Mouse (Mus musculus) forebrain, embryonic 13.5 days (tissue): Measurements from ENCODE around the gene Tcp11l1. TPM values are rescaled to one million over a fixed set of nuclear protein-coding genes. Genes with fewer than 3 reads are reported as not detected.

Experiments used
- ATAC-seq: fragments of 200-750 bp; cut with Nextera tagmentation; 2 replicates; pipeline ENCODE4 v1.8.0; 2017
- H3K27ac ChIP-seq: fragments of 300-500 bp; sonication (generic); 2 replicates; pipeline ENCODE4 v1.5.1; 2015; ENCODE audit warnings: inconsistent platforms, mild to moderate bottlenecking, moderate library complexity
- H3K27me3 ChIP-seq: fragments of 300-500 bp; sonication (generic); 2 replicates; pipeline ENCODE4 v1.6.1; 2015; ENCODE audit warnings: mild to moderate bottlenecking, inconsistent platforms
- H3K36me3 ChIP-seq: fragments of 300-500 bp; sonication (generic); 2 replicates; pipeline ENCODE4 v1.6.1; 2015; ENCODE audit warnings: mild to moderate bottlenecking, inconsistent platforms; ENCODE audit not compliant: poor library complexity, severe bottlenecking
- H3K4me1 ChIP-seq: fragments of 300-500 bp; sonication (generic); 2 replicates; pipeline ENCODE4 v1.6.1; 2015; ENCODE audit warnings: inconsistent platforms
- H3K4me2 ChIP-seq: fragments of 300-500 bp; sonication (generic); 2 replicates; pipeline ENCODE4 v1.6.1; 2015; ENCODE audit warnings: inconsistent platforms, mild to moderate bottlenecking, moderate library complexity
- H3K4me3 ChIP-seq: fragments of 300-500 bp; sonication (generic); 2 replicates; pipeline ENCODE4 v1.5.1; 2015; ENCODE audit warnings: mild to moderate bottlenecking, inconsistent platforms
- H3K9ac ChIP-seq: fragments of 300-500 bp; sonication (generic); 2 replicates; pipeline ENCODE4 v1.6.1; 2015; ENCODE audit warnings: mild to moderate bottlenecking, inconsistent platforms
- H3K9me3 ChIP-seq: fragments of 300-500 bp; sonication (generic); replicated peaks from 2 replicates; pipeline ENCODE4 v1.6.1; 2016; ENCODE audit warnings: inconsistent platforms
- WGBS: fragments of 180-500 bp; shearing (Covaris S2); methylation state at CpG from one replicate; pipeline ENCODE4 v1.1.7; 2015; 5-methylcytosine and 5-hydroxymethylcytosine counted together
- polyA plus RNA-seq: library from polyadenylated mRNA; unstranded; fragments of >200 nt; fragmentation: Nextera tagmentation; extraction: Ambion mirVana; gene quantifications from 2 replicates; pipeline ENCODE4 v1.2.1, GENCODE M21; 2015

Tcp11l1 gene
- polyA plus RNA-seq, 1 experiment from 2014 or later, result 66.1 TPM

GRCm38 (mm10) chr2:104669122-104669804 is 42.7 kb downstream of the Tcp11l1 start:
- no peaks in the 10 kb centered on the region for H3K4me1 ChIP-seq
- no peak overlapping the region for H3K4me2 ChIP-seq
- 89% methylated on average over 6 of the region's 6 CpGs for WGBS
- no peaks in the 10 kb centered on the region for H3K9me3 ChIP-seq
- no peak overlapping the region for H3K27ac ChIP-seq
- peaks cover 39% of the 10 kb centered on the region for H3K36me3 ChIP-seq
- H3K4me3 ChIP-seq, result no peak overlapping the region
- no peaks in the 10 kb centered on the region for H3K27me3 ChIP-seq
- no peak for ATAC-seq
- no peak overlapping the region for H3K9ac ChIP-seq

- 93% methylated on average over 8 of the region's 8 CpGs for WGBS
- H3K4me2 ChIP-seq, result no peak overlapping the region
- peaks cover 63% of the 10 kb centered on the region for H3K36me3 ChIP-seq
- no peak for ATAC-seq
- no peaks in the 10 kb centered on the region for H3K4me1 ChIP-seq
- no peak overlapping the region for H3K4me3 ChIP-seq
- H3K9me3 ChIP-seq, result no peaks in the 10 kb centered on the region
- H3K27ac ChIP-seq, result no peak overlapping the region
- no peaks in the 10 kb centered on the region for H3K27me3 ChIP-seq
- H3K9ac ChIP-seq, result no peak overlapping the region
These were observed 48.4 kb downstream of the Tcp11l1 start for GRCm38 (mm10) chr2:104663372-104664100.

- ATAC-seq, result no peak
- no peak overlapping the region for H3K4me3 ChIP-seq
- WGBS, result 90% methylated on average over 1 of the region's 1 CpGs
- H3K9me3 ChIP-seq, result no peaks in the 10 kb centered on the region
- no peaks in the 10 kb centered on the region for H3K27me3 ChIP-seq
- H3K4me1 ChIP-seq, result no peaks in the 10 kb centered on the region
- peaks cover 68% of the 10 kb centered on the region for H3K36me3 ChIP-seq
- H3K9ac ChIP-seq, result no peak overlapping the region
- no peak overlapping the region for H3K4me2 ChIP-seq
- no peak overlapping the region for H3K27ac ChIP-seq
These were observed 53.3 kb downstream of the Tcp11l1 start for GRCm38 (mm10) chr2:104658659-104659058.

GRCm38 (mm10) chr2:104615985-104616711 is 95.8 kb downstream of the Tcp11l1 start:
- 0 out of 2 replicates have a peak, but pooled peaks cover 12% of the 10 kb centered on the region for H3K36me3 ChIP-seq
- H3K27ac ChIP-seq, result no peak overlapping the region
- no peak for ATAC-seq
- no peak overlapping the region for H3K4me3 ChIP-seq
- no peaks in the 10 kb centered on the region for H3K9me3 ChIP-seq
- 95% methylated on average over 4 of the region's 4 CpGs for WGBS
- H3K9ac ChIP-seq, result no peak overlapping the region
- no peaks in the 10 kb centered on the region for H3K27me3 ChIP-seq
- H3K4me1 ChIP-seq, result no peaks in the 10 kb centered on the region
- H3K4me2 ChIP-seq, result no peak overlapping the region

- Histone ChIP-seq H3K4me2 (no peak overlapping the region), H3K27me3 (no peaks in the 10 kb centered on the region), H3K36me3 (0 out of 2 replicates have a peak, but pooled peaks cover 17% of the 10 kb centered on the region), H3K27ac (no peak overlapping the region), H3K4me1 (no peaks in the 10 kb centered on the region), H3K4me3 (no peak overlapping the region), H3K9me3 (no peaks in the 10 kb centered on the region), H3K9ac (no peak overlapping the region)
- no peak for ATAC-seq
- WGBS, result 97% methylated on average over 3 of the region's 3 CpGs
These were observed 97.2 kb downstream of the Tcp11l1 start for GRCm38 (mm10) chr2:104614786-104615185.

Other genes starting within 250 kb of the Tcp11l1 start
- 4.4 and 4.9 TPM in 2 replicates for gene Hipk3, start 217.7 kb downstream of the Tcp11l1 start, polyA plus RNA-seq
- gene Cstf3, start 121.6 kb downstream of the Tcp11l1 start, polyA plus RNA-seq, result 117 and 118 TPM in 2 replicates
- gene Pin1rt1, start 4.2 kb upstream of the Tcp11l1 start, polyA plus RNA-seq, result not detected in 2 replicates
- 5.1 TPM in 2 replicates for gene Depdc7, start 30.7 kb upstream of the Tcp11l1 start, polyA plus RNA-seq
- gene Qser1, start 104.6 kb upstream of the Tcp11l1 start, polyA plus RNA-seq, result 12.6 and 12.7 TPM in 2 replicates
- 0.45 and 0.52 TPM in 2 replicates for gene Prrg4, start 137.7 kb upstream of the Tcp11l1 start, polyA plus RNA-seq
- 9.3 and 10.0 TPM in 2 replicates for gene Ccdc73, start 155.6 kb upstream of the Tcp11l1 start, polyA plus RNA-seq